Mouse (Mus musculus): Measurements from ENCODE around the gene Lig3. TPM values are rescaled to one million over a fixed set of nuclear protein-coding genes. Genes with fewer than 3 reads are reported as not detected.
A peak's percentile ranks its signal among the peaks of the same experiment; 100 is the strongest.

Gene Lig3
- 12.7 and 15.0 TPM in 2 replicates for polyA plus RNA-seq (2012; rRNA removed)

- no peaks in the 10 kb centered on the region; the same call in 1 of the 2 replicates for H3K36me3 ChIP-seq (ENCODE audit: control insufficient read depth, insufficient read depth, low read length)
- peak within 1 kb of the TSS; percentile 100 for H3K4me3 ChIP-seq (ENCODE audit: insufficient read depth, low read depth, low read length)
- peak within 1 kb of the TSS; percentile 95 for H3K27ac ChIP-seq (ENCODE audit: insufficient read depth, low read depth, low read length)
- TF ChIP-seq CTCF (conservative IDR thresholded peaks at IDR 0.05; ENCODE audit: insufficient read depth, insufficient read length, low read depth, low read length): no peak
- TF ChIP-seq POLR2A (IDR thresholded peaks at IDR 0.05; ENCODE audit: low read depth, low read length): no peak
- H3K4me1 ChIP-seq (ENCODE audit: control insufficient read depth, insufficient read depth, low read length): peaks cover 15% of the 10 kb centered on the region
- H3K27me3 ChIP-seq (replicated peaks; ENCODE audit: control insufficient read depth, insufficient read depth, low read length): no peaks in the 10 kb centered on the region
- DNase-seq: peak; percentile 97
- WGBS: under 1% methylated on average over 86 of the region's 90 CpGs
Measured at GRCm38 (mm10) chr11:82780983-82781903, at the start of gene Lig3. Gene Lig3, plus strand, starts transcription at chr11:82781108.

- Histone ChIP-seq H3K36me3 (ENCODE audit: control insufficient read depth, insufficient read depth, low read length) (no peaks in the 10 kb centered on the region), H3K27me3 (replicated peaks; ENCODE audit: control insufficient read depth, insufficient read depth, low read length) (no peaks in the 10 kb centered on the region), H3K27ac (ENCODE audit: insufficient read depth, low read depth, low read length) (no peak overlapping the region), H3K4me3 (ENCODE audit: insufficient read depth, low read depth, low read length) (no peak overlapping the region), H3K4me1 (ENCODE audit: control insufficient read depth, insufficient read depth, low read length) (no peaks in the 10 kb centered on the region)
- TF ChIP-seq CTCF (conservative IDR thresholded peaks at IDR 0.05; ENCODE audit: insufficient read depth, insufficient read length, low read depth, low read length) (peak; percentile 50), POLR2A (IDR thresholded peaks at IDR 0.05; ENCODE audit: low read depth, low read length) (no peak)
- peak; percentile 8 for DNase-seq
Measured at GRCm38 (mm10) chr11:82734227-82734626, 46.7 kb upstream of the Lig3 start.

GRCm38 (mm10) chr11:82739006-82739405 lies 41.9 kb upstream of the Lig3 start:
- no peak overlapping the region for H3K27ac ChIP-seq (ENCODE audit: insufficient read depth, low read depth, low read length)
- H3K36me3 ChIP-seq (ENCODE audit: control insufficient read depth, insufficient read depth, low read length): no peaks in the 10 kb centered on the region
- no peak overlapping the region for H3K4me3 ChIP-seq (ENCODE audit: insufficient read depth, low read depth, low read length)
- DNase-seq: no peak
- no peaks in the 10 kb centered on the region for H3K4me1 ChIP-seq (ENCODE audit: control insufficient read depth, insufficient read depth, low read length)
- TF ChIP-seq POLR2A (IDR thresholded peaks at IDR 0.05; ENCODE audit: low read depth, low read length): no peak
- TF ChIP-seq CTCF (conservative IDR thresholded peaks at IDR 0.05; ENCODE audit: insufficient read depth, insufficient read length, low read depth, low read length): 0 out of 2 replicates have a peak, but pooled peaks have one; percentile 10
- H3K27me3 ChIP-seq (replicated peaks; ENCODE audit: control insufficient read depth, insufficient read depth, low read length): no peaks in the 10 kb centered on the region

- Histone ChIP-seq H3K4me3 (ENCODE audit: insufficient read depth, low read depth, low read length) (no peak overlapping the region), H3K36me3 (ENCODE audit: control insufficient read depth, insufficient read depth, low read length) (no peaks in the 10 kb centered on the region), H3K4me1 (ENCODE audit: control insufficient read depth, insufficient read depth, low read length) (no peaks in the 10 kb centered on the region), H3K27me3 (replicated peaks; ENCODE audit: control insufficient read depth, insufficient read depth, low read length) (no peaks in the 10 kb centered on the region), H3K27ac (ENCODE audit: insufficient read depth, low read depth, low read length) (no peak overlapping the region)
- 38% methylated on average over 6 of the region's 6 CpGs for WGBS
- TF ChIP-seq CTCF (conservative IDR thresholded peaks at IDR 0.05; ENCODE audit: insufficient read depth, insufficient read length, low read depth, low read length) (peak; percentile 53), POLR2A (IDR thresholded peaks at IDR 0.05; ENCODE audit: low read depth, low read length) (no peak)
- peak; percentile 54 for DNase-seq
Measured at GRCm38 (mm10) chr11:82746138-82746537, 34.8 kb upstream of the Lig3 start.

- no peaks in the 10 kb centered on the region for H3K27me3 ChIP-seq (replicated peaks; ENCODE audit: control insufficient read depth, insufficient read depth, low read length)
- H3K4me3 ChIP-seq (ENCODE audit: insufficient read depth, low read depth, low read length): peak overlapping the region; percentile 33
- H3K36me3 ChIP-seq (ENCODE audit: control insufficient read depth, insufficient read depth, low read length): no peaks in the 10 kb centered on the region
- WGBS: 62% methylated on average over 8 of the region's 8 CpGs
- H3K4me1 ChIP-seq (ENCODE audit: control insufficient read depth, insufficient read depth, low read length): no peaks in the 10 kb centered on the region
- no peak overlapping the region for H3K27ac ChIP-seq (ENCODE audit: insufficient read depth, low read depth, low read length)
- peak; percentile 19 for DNase-seq
- TF ChIP-seq POLR2A (IDR thresholded peaks at IDR 0.05; ENCODE audit: low read depth, low read length): no peak
- TF ChIP-seq CTCF (conservative IDR thresholded peaks at IDR 0.05; ENCODE audit: insufficient read depth, insufficient read length, low read depth, low read length): no peak
Measured at GRCm38 (mm10) chr11:82746857-82747366, 34.0 kb upstream of the Lig3 start.

- no peaks in the 10 kb centered on the region for H3K27me3 ChIP-seq (replicated peaks; ENCODE audit: control insufficient read depth, insufficient read depth, low read length)
- H3K36me3 ChIP-seq (ENCODE audit: control insufficient read depth, insufficient read depth, low read length): no peaks in the 10 kb centered on the region
- no peak for DNase-seq
- no peak overlapping the region for H3K27ac ChIP-seq (ENCODE audit: insufficient read depth, low read depth, low read length)
- TF ChIP-seq CTCF (conservative IDR thresholded peaks at IDR 0.05; ENCODE audit: insufficient read depth, insufficient read length, low read depth, low read length): no peak
- no peak for TF ChIP-seq POLR2A (IDR thresholded peaks at IDR 0.05; ENCODE audit: low read depth, low read length)
- WGBS: 51% methylated on average over 6 of the region's 6 CpGs
- H3K4me3 ChIP-seq (ENCODE audit: insufficient read depth, low read depth, low read length): no peak overlapping the region
- no peaks in the 10 kb centered on the region for H3K4me1 ChIP-seq (ENCODE audit: control insufficient read depth, insufficient read depth, low read length)
Measured at GRCm38 (mm10) chr11:82752349-82753115, 28.4 kb upstream of the Lig3 start.
